Mouse (Mus musculus): Measurements from ENCODE around the gene Erv3.

Gene Erv3

GRCm38 (mm10) chr2:131821708-131821990 is 37.9 kb downstream of the Erv3 start:
- DNase-seq: no peak

- peak; percentile 94 for DNase-seq
Measured at GRCm38 (mm10) chr2:131820932-131821707, 38.4 kb downstream of the Erv3 start.

DNA sequence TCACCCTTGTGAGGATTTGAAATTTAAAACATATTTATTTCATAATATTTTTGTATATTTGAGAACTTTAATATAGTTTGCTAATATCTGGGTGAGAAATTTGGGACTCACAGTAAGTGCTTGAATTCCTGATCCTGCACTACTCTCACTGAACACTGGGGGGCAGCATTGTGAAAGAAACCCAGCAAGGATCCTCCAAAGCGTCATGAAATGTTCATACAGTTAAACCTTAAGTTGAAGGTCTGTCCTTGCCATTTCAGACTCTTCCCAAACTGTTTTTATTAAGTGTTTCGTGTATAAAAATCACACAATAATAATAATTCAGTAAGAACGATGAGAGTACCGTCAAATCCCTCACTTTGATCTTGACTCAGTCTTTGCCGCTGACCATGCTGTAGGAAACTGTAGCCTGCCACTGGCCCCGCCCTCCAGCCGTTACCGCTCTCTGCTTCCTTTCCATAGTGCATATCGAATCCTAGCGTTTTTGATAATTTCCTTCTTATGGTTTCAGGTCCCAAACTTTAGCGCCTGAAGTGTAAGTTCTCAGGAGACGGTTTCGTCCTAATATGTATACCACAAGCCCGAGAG is 39.4 kb downstream of the Erv3 start:
- DNase-seq: peak; percentile 75

DNA sequence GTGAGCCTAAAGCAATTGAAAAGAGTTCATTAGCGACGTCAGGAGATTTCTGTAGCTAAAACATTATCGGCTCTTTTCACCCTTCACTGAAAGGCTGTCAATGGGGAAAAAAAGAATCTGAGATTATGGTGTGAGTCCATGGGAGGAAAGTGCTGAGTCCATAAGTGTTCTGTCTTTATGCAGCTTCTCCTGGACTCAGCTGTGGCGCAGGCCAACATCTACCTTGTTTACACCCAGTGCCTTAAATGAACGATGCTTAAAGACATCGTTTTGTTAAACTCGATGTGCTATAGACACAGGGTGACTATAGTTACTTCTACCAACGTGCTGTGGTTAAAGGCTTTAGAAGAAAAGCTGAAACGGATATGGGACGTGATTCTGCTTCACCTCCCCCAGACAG is 45.2 kb downstream of the Erv3 start:
- DNase-seq: no peak

DNA sequence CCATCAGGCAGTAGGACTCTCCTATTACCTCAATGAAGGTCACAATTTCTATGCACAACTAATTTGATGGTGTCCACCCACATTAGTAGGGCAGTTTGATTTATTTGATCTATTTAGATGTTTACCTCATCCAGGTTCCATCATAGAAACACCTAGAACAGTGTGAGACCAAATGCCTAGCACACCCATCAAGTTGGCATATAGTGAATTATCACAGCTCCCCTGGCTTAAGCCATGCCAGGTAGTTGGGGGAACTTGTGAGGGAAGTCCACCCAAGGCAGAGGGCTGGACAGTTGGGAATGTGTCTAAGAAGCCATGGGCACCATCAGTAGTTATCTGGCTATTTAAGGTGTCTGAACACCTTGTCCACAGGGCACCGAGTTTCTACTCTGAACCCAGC is 46.1 kb downstream of the Erv3 start:
- no peak for DNase-seq

GRCm38 (mm10) chr2:131812480-131813137 is 46.9 kb downstream of the Erv3 start:
- DNase-seq: peak; percentile 68

DNA sequence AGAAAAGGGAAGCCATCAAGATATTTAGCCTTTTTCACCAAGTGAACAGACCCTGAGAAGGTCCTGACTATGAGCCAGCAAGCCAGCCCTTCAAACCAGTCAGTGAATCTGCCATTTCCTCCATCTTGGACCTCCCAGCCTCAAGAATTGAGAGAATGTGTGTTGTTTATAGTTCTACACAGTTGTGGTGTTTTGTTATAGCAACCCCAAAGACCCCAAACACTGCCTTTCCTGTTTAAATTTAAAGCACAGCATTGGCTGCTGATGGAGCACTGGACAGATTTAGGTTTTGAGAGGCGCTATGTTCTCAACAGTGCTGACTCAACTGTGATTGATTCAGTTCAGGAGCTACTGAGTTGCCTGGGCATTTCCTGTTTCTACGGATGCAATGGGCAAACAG is 47.9 kb downstream of the Erv3 start:
- DNase-seq: no peak

- DNase-seq: no peak
Measured at GRCm38 (mm10) chr2:131808856-131809255, 50.7 kb downstream of the Erv3 start.

DNA sequence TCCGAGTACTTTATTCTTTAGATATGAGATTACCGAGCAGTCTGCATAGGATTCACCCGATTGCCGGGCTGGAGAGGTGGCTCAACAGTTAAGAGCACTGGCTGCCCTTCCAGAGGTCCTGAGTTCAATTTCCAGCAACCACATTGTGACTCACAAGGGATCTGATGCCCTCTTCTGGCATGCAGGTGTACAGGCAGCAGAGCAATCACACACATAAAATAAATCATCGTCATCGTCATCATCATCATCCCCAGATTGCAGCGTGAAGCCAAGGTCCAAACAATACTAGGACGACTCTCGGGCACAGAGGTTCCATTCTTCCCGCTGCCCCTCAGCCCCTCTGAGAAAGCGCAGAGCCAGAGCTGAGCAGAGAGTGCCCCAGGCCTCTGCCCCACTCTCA is 51.9 kb downstream of the Erv3 start:
- no peak for DNase-seq

DNA sequence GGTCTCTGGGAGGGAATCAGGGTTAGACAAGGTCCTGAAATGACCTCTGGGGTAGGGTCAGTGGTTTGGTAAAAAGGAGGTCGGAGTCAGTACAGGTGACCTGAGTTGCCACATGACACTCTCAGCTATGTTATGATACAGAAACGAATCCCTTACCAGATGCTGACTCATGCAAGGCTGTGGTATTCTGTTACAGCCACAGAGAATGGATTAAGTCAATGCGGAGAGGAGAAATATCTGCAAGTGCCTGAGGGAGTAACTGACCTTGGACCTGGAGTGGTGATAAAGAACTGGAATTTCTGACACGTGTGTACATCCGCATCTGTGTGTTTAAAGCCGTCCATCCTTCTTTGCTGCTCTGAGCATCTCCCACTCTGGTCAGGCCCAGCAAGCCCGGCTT is 52.7 kb downstream of the Erv3 start:
- no peak for DNase-seq

- no peak for DNase-seq
Measured at GRCm38 (mm10) chr2:131805306-131805705, 54.2 kb downstream of the Erv3 start.

- DNase-seq: no peak
Measured at GRCm38 (mm10) chr2:131803801-131804200, 55.7 kb downstream of the Erv3 start.
